Mouse (Mus musculus) ovary, adult 18-20 months (tissue): ENCODE results near the gene Galnt17.
A peak's percentile ranks its signal among the peaks of the same experiment; 100 is the strongest.

Experiments
- DNase-seq: peaks from one replicate; pipeline ENCODE4 v3.0.0; 2022; ENCODE audit warnings: low spot score, mixed read lengths

Galnt17 gene

GRCm38 (mm10) chr5:131020936-131021335, 287.4 kb downstream of the Galnt17 start:
- no peak for DNase-seq

- no peak for DNase-seq
Observed at GRCm38 (mm10) chr5:131019346-131019965, 288.8 kb downstream of the Galnt17 start.

GRCm38 (mm10) chr5:131016066-131016465, 292.2 kb downstream of the Galnt17 start:
- DNase-seq: no peak

- no peak for DNase-seq
Observed at GRCm38 (mm10) chr5:131015341-131015740, 293.0 kb downstream of the Galnt17 start.

GRCm38 (mm10) chr5:131013816-131014215, 294.5 kb downstream of the Galnt17 start:
- no peak for DNase-seq

- no peak for DNase-seq
Observed at GRCm38 (mm10) chr5:131013101-131013500, 295.2 kb downstream of the Galnt17 start.

GRCm38 (mm10) chr5:131009510-131009909, 298.8 kb downstream of the Galnt17 start:
- DNase-seq: no peak

- no peak for DNase-seq
Observed at GRCm38 (mm10) chr5:131008507-131008906, 299.8 kb downstream of the Galnt17 start.

GRCm38 (mm10) chr5:131007871-131008505, 300.3 kb downstream of the Galnt17 start:
- no peak for DNase-seq

- DNase-seq: no peak
Observed at GRCm38 (mm10) chr5:131007198-131007597, 301.1 kb downstream of the Galnt17 start.

GRCm38 (mm10) chr5:131006524-131006923, 301.8 kb downstream of the Galnt17 start:
- no peak for DNase-seq

- DNase-seq: no peak
Observed at GRCm38 (mm10) chr5:131000572-131000971, 307.7 kb downstream of the Galnt17 start.

- no peak for DNase-seq
Observed at GRCm38 (mm10) chr5:130979321-130979720, 329.0 kb downstream of the Galnt17 start.

GRCm38 (mm10) chr5:130978871-130979270, 329.4 kb downstream of the Galnt17 start:
- no peak for DNase-seq

GRCm38 (mm10) chr5:130977999-130978398, 330.3 kb downstream of the Galnt17 start:
- no peak for DNase-seq

- DNase-seq: no peak
Observed at GRCm38 (mm10) chr5:130952361-130952760, 355.9 kb downstream of the Galnt17 start.

GRCm38 (mm10) chr5:130950894-130951400, 357.4 kb downstream of the Galnt17 start:
- no peak for DNase-seq

GRCm38 (mm10) chr5:130950421-130950820, 357.9 kb downstream of the Galnt17 start:
- DNase-seq: no peak

- DNase-seq: no peak
Observed at GRCm38 (mm10) chr5:130949710-130950109, 358.6 kb downstream of the Galnt17 start.

- no peak for DNase-seq
Observed at GRCm38 (mm10) chr5:130938911-130939608, 369.2 kb downstream of the Galnt17 start.

GRCm38 (mm10) chr5:130938274-130938741, 370.0 kb downstream of the Galnt17 start:
- DNase-seq: peak; percentile 2

GRCm38 (mm10) chr5:130930999-130931398, 377.3 kb downstream of the Galnt17 start:
- no peak for DNase-seq

GRCm38 (mm10) chr5:130927794-130928149, 380.5 kb downstream of the Galnt17 start:
- DNase-seq: no peak
